Mouse (Mus musculus) midbrain, embryonic 12.5 days (tissue): ENCODE data around the gene Phldb1. TPM values are rescaled to one million over a fixed set of nuclear protein-coding genes. Genes with fewer than 3 reads are reported as not detected.
"Not testable (repeated sequence)": the region's sequence is repeated elsewhere in the genome, so short reads cannot be mapped to it uniquely, and the experiment has no call there.

Experiments
- ATAC-seq: fragments of 200-750 bp; cut with Nextera tagmentation; 2 replicates; pipeline ENCODE4 v1.8.0; 2017; ENCODE audit warnings: low read depth, moderate TSS enrichment, moderate library complexity; ENCODE audit not compliant: low FRiP score
- H3K27ac ChIP-seq: fragments of 300-500 bp; sonication (generic); replicated peaks from 2 replicates; pipeline ENCODE4 v1.5.1; 2016; ENCODE audit warnings: mild to moderate bottlenecking
- H3K27me3 ChIP-seq: fragments of 300-500 bp; sonication (generic); 2 replicates; pipeline ENCODE4 v1.6.1; 2016; ENCODE audit warnings: mild to moderate bottlenecking
- H3K36me3 ChIP-seq: fragments of 300-500 bp; sonication (generic); 2 replicates; pipeline ENCODE4 v1.6.1; 2016
- H3K4me1 ChIP-seq: fragments of 300-500 bp; sonication (generic); 2 replicates; pipeline ENCODE4 v1.6.1; 2016
- H3K4me2 ChIP-seq: fragments of 300-500 bp; sonication (generic); replicated peaks from 2 replicates; pipeline ENCODE4 v1.6.1; 2016; ENCODE audit warnings: mild to moderate bottlenecking, moderate library complexity
- H3K4me3 ChIP-seq: fragments of 300-500 bp; sonication (generic); 2 replicates; pipeline ENCODE4 v1.5.1; 2016; ENCODE audit warnings: mild to moderate bottlenecking
- H3K9ac ChIP-seq: fragments of 300-500 bp; sonication (generic); replicated peaks from 2 replicates; pipeline ENCODE4 v1.6.1; 2016; ENCODE audit warnings: mild to moderate bottlenecking, moderate library complexity
- H3K9me3 ChIP-seq: fragments of 300-500 bp; sonication (generic); 2 replicates; pipeline ENCODE4 v1.6.1; 2016; ENCODE audit warnings: mild to moderate bottlenecking
- WGBS: fragments of 180-500 bp; shearing (Covaris S2); methylation state at CpG from one replicate; pipeline ENCODE4 v1.1.7; 2016; 5-methylcytosine and 5-hydroxymethylcytosine counted together
- polyA plus RNA-seq: library from polyadenylated mRNA; unstranded; fragments of >200 nt; fragmentation: Nextera tagmentation; extraction: Ambion mirVana; gene quantifications from 2 replicates; pipeline ENCODE4 v1.2.1, GENCODE M21; 2016

Gene Phldb1
- polyA plus RNA-seq = 72.8 and 74.5 TPM in 2 replicates

DNA sequence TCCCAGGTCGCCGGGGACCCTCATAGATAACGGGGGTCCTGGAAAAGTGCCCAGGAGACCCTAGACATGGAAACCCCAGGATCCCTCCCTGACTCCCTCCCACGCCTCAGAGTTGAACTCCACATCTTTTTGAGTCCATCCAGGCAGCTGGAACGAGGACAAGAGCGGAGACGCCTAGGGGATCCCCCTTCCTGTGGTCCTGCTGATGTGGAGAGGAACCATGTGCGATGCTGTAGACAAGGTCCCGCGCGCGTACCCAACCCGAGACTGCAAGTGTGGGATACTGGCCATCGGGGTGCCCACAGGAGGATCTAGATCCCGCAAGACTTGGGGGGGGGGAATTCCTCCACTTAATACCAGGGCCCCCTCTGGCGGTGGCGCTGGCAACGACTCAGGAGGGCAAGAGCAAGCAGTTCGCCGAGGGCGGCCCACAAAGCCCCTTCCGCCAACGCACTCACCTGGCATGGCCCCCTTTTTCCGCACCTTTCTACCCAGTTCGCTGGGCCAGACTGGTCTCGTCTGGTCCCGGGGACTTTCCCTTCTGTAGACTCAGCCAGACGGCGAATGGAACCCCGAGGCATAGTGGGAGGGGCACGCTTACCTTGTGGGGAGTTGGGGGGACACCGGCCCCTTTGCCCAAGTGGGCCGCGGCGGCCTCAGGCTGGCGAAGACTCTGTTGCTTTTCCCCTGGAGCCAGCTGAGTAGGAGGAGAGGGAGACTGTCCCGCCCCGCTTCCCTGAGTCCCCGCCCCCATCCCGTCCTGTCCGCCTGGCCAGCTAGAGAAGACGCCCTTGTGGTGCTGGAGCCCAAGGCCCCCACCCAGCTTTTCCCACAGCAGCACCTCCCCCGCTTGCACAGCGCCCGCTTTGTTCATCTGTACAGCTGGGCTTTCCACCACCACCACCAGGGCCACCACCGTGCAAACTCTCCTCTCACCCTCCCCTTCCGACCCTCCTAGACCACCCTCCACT is at the start of gene Phldb1:
Gene Phldb1 (minus strand): TSS at position 675 of the 971 bp plus-strand sequence.
- H3K4me1 ChIP-seq = peaks cover 23% of the 10 kb centered on the region
- peak within 1 kb of the TSS; percentile 100 for H3K4me2 ChIP-seq
- no peaks in the 10 kb centered on the region for H3K36me3 ChIP-seq
- peak within 1 kb of the TSS; percentile 61 for H3K4me3 ChIP-seq
- peaks cover 41% of the 10 kb centered on the region for H3K27me3 ChIP-seq
- peak within 1 kb of the TSS; percentile 42; the same call in 1 of the 2 replicates for H3K27ac ChIP-seq
- WGBS = under 1% methylated on average over 47 of the region's 47 CpGs
- H3K9ac ChIP-seq = peak within 1 kb of the TSS; percentile 68
- no peaks in the 10 kb centered on the region for H3K9me3 ChIP-seq
- ATAC-seq = peak; percentile 82

DNA sequence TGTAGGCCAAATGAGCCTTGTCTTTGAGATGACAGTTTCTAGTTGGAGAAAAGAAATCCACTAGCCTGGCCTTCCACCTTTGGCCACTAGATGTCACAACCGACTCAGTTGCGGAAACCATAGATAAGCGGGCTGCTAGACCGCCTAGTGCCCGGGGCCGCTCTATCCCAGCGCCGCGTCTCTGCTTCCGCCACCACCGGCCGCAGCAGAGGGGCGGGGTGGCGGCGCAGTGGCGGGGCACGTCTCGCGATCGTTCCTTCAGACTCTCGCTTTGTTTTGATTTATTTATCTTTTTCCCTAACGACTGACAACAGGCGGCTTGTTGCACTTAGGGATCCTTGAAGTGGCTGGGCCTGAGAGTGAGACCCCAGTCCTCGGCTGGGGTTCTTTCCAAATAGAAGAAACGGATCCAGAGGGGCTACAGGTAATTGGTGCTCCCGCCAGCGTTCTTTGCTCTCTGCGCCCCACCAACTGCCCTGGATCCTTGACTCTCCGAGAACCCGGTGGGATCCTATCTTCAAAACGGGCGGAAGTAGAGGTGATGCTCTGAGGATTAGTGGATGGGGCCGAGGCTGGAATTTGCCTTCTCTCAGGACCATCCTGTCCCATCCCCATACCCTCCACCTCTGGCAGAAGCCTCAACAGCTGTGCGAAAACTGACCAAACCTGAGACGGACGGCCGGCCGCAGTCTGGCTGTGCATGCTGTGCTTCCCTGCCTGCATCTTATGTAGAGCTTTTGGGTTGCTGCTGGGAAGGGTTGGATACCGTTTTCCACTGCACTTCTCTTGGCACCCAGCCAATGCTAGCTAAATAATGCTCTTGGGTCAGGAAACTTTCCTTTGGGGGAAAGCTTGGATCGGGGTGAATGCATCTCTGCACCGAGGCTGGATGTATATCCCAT is 38.0 kb upstream of the Phldb1 start:
- Histone ChIP-seq H3K9me3 (no peaks in the 10 kb centered on the region), H3K9ac (peak overlapping the region; percentile 82), H3K36me3 (peaks cover 9% of the 10 kb centered on the region), H3K4me1 (peaks cover 6% of the 10 kb centered on the region), H3K4me2 (peak overlapping the region; percentile 79), H3K4me3 (peak overlapping the region; percentile 71), H3K27me3 (no peaks in the 10 kb centered on the region), H3K27ac (peak overlapping the region; percentile 82)
- ATAC-seq = peak; percentile 98
- under 1% methylated on average over 41 of the region's 41 CpGs for WGBS

- Histone ChIP-seq H3K27me3 (no peaks in the 10 kb centered on the region), H3K9ac (no peak overlapping the region), H3K4me1 (peaks cover 6% of the 10 kb centered on the region), H3K4me3 (0 out of 2 replicates have a peak overlapping the region, but pooled peaks have one; percentile 71), H3K4me2 (no peak overlapping the region), H3K9me3 (no peaks in the 10 kb centered on the region), H3K27ac (0 out of 2 replicates have a peak overlapping the region, but pooled peaks have one; percentile 22), H3K36me3 (peaks cover 7% of the 10 kb centered on the region)
- WGBS = 28% methylated on average over 5 of the region's 5 CpGs
- ATAC-seq = no peak; the same call in 1 of the 2 replicates
These were observed 37.4 kb upstream of the Phldb1 start for GRCm38 (mm10) chr9:44772392-44772749.

- H3K4me1 ChIP-seq = peaks cover 12% of the 10 kb centered on the region
- no peaks in the 10 kb centered on the region for H3K9me3 ChIP-seq
- no peak overlapping the region for H3K9ac ChIP-seq
- H3K27me3 ChIP-seq = no peaks in the 10 kb centered on the region
- no peak overlapping the region for H3K4me3 ChIP-seq
- H3K4me2 ChIP-seq = no peak overlapping the region
- 91% methylated on average over 5 of the region's 5 CpGs for WGBS
- H3K27ac ChIP-seq = no peak overlapping the region
- H3K36me3 ChIP-seq = peaks cover 7% of the 10 kb centered on the region
- no peak for ATAC-seq
These were observed 36.4 kb upstream of the Phldb1 start for GRCm38 (mm10) chr9:44771376-44771775.

GRCm38 (mm10) chr9:44768029-44768394 is 33.0 kb upstream of the Phldb1 start:
- peak overlapping the region; percentile 95; the same call in 1 of the 2 replicates for H3K27ac ChIP-seq
- not testable (repeated sequence) for H3K9me3 ChIP-seq, H3K36me3 ChIP-seq, H3K9ac ChIP-seq, ATAC-seq, H3K27me3 ChIP-seq
- H3K4me2 ChIP-seq = peak overlapping the region; percentile 92
- 46% methylated on average over 7 of the region's 9 CpGs for WGBS
- H3K4me3 ChIP-seq = peak overlapping the region; percentile 100
- H3K4me1 ChIP-seq = peaks cover 19% of the 10 kb centered on the region

- WGBS = under 1% methylated on average over 82 of the region's 82 CpGs
- peak; percentile 93 for ATAC-seq
- H3K4me3 ChIP-seq = peak within 1 kb of the TSS; percentile 100
These were observed 32.4 kb upstream of the Phldb1 start, which contains the start of the genes Arcn1 and Ift46 for GRCm38 (mm10) chr9:44767101-44768028. Gene Arcn1 (minus strand): TSS chr9:44767845. Gene Ift46 (plus strand): TSS chr9:44767908.

DNA sequence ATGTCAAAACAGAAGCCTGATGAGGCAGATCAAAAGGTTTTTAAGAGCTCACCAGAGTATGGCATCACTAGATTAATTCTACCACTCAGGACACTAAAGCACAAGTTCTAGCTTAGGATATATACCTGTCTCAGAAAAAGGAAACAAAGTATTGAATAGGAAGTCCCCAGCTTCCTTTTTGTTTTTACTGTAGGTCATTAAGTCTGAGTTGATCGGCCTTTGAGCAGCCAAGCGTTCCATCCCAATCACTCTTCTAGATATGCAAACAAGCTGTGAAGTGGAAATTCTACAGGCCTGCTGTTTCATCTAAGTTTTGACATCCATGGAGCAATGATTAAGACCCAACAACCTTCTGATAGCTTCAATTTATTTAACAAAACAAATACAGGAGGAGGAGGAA is 25.9 kb upstream of the Phldb1 start:
- Histone ChIP-seq H3K4me2 (no peak overlapping the region), H3K4me3 (no peak overlapping the region), H3K4me1 (peaks cover 8% of the 10 kb centered on the region; the same call in 1 of the 2 replicates), H3K27me3 (no peaks in the 10 kb centered on the region), H3K9me3 (no peaks in the 10 kb centered on the region), H3K27ac (no peak overlapping the region), H3K9ac (no peak overlapping the region), H3K36me3 (peaks cover 31% of the 10 kb centered on the region)
- 88% methylated on average over 2 of the region's 2 CpGs for WGBS
- ATAC-seq = no peak

More at GRCm38 (mm10) chr9:44767101-44768028, 32.4 kb upstream of the Phldb1 start, which contains the start of the genes Arcn1 and Ift46:
- Histone ChIP-seq H3K4me1 (peaks cover 19% of the 10 kb centered on the region), H3K9ac (peak within 1 kb of the TSS; percentile 96), H3K27me3 (no peaks in the 10 kb centered on the region), H3K27ac (peak within 1 kb of the TSS; percentile 95), H3K4me2 (peak within 1 kb of the TSS; percentile 92), H3K9me3 (no peaks in the 10 kb centered on the region), H3K36me3 (no peaks in the 10 kb centered on the region)

GRCm38 (mm10) chr9:44748473-44748872 is 13.5 kb upstream of the Phldb1 start:
- 92% methylated on average over 7 of the region's 7 CpGs for WGBS
- no peaks in the 10 kb centered on the region for H3K4me1 ChIP-seq
- no peak overlapping the region for H3K4me3 ChIP-seq
- ATAC-seq = no peak
- H3K27ac ChIP-seq = no peak overlapping the region
- H3K27me3 ChIP-seq = no peaks in the 10 kb centered on the region
- H3K4me2 ChIP-seq = no peak overlapping the region
- no peaks in the 10 kb centered on the region for H3K9me3 ChIP-seq
- no peak overlapping the region for H3K9ac ChIP-seq
- H3K36me3 ChIP-seq = peaks cover 86% of the 10 kb centered on the region

GRCm38 (mm10) chr9:44747341-44747740 is 12.3 kb upstream of the Phldb1 start:
- H3K36me3 ChIP-seq = peaks cover 90% of the 10 kb centered on the region
- no peak overlapping the region for H3K27ac ChIP-seq
- no peaks in the 10 kb centered on the region for H3K27me3 ChIP-seq
- WGBS = 98% methylated on average over 3 of the region's 3 CpGs
- H3K4me3 ChIP-seq = no peak overlapping the region
- H3K4me2 ChIP-seq = no peak overlapping the region
- H3K4me1 ChIP-seq = no peaks in the 10 kb centered on the region
- H3K9ac ChIP-seq = no peak overlapping the region
- no peak for ATAC-seq
- no peaks in the 10 kb centered on the region for H3K9me3 ChIP-seq

DNA sequence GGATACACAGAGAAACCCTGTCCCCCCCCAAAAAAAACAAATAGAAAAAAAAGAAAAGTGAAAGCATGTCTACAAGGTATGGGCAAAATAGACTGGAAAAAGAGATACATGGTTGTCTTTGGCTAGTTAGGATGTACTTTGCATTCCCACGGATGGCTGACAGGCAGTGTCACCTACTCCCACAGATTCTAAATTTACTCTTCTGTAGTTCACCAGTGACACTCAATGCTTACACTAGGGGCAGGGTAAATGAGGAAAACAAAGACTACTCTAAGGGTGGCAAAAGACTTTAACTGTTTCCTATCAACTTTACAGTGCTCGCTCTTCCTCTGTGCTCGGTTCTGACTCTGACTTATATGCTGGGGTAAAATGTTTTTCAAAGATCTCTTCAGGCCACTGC is 11.7 kb upstream of the Phldb1 start:
- 96% methylated on average over 3 of the region's 3 CpGs for WGBS

GRCm38 (mm10) chr9:44745371-44745770 is 10.4 kb upstream of the Phldb1 start:
- peaks cover 80% of the 10 kb centered on the region for H3K36me3 ChIP-seq
- ATAC-seq = no peak

More for the DNA sequence above, 11.7 kb upstream of the Phldb1 start:
- H3K36me3 ChIP-seq = peaks cover 85% of the 10 kb centered on the region
- no peaks in the 10 kb centered on the region for H3K27me3 ChIP-seq
- H3K9me3 ChIP-seq = no peaks in the 10 kb centered on the region
- H3K9ac ChIP-seq = no peak overlapping the region
- H3K4me2 ChIP-seq = no peak overlapping the region
- H3K27ac ChIP-seq = no peak overlapping the region
- no peak overlapping the region for H3K4me3 ChIP-seq
- no peaks in the 10 kb centered on the region for H3K4me1 ChIP-seq
- no peak for ATAC-seq

More at GRCm38 (mm10) chr9:44745371-44745770, 10.4 kb upstream of the Phldb1 start:
- Histone ChIP-seq H3K4me3 (no peak overlapping the region), H3K27ac (no peak overlapping the region), H3K9ac (no peak overlapping the region), H3K4me1 (no peaks in the 10 kb centered on the region), H3K27me3 (no peaks in the 10 kb centered on the region), H3K4me2 (no peak overlapping the region), H3K9me3 (no peaks in the 10 kb centered on the region)
- 97% methylated on average over 7 of the region's 7 CpGs for WGBS
